Mouse (Mus musculus) v-Abl transformed pro-B cells (cell line): ENCODE results near the gene Ckm.

ENCODE experiments used
- in situ Hi-C, 2 experiments: fragments of 400-800 bp; cut with MboI; formaldehyde crosslinking; loops; one replicate each; pipeline ENCODE4 v1.15.1; 2025; ENCODE audit not compliant: unreplicated experiment in 2 of 2

Ckm gene

GRCm38 (mm10) chr7:19382166-19382541 lies 22.4 kb upstream of the Ckm start:
- in situ Hi-C loops: no loop called here

- in situ Hi-C loops: no loop called here
Observed at GRCm38 (mm10) chr7:19383708-19384107, 20.9 kb upstream of the Ckm start.

GRCm38 (mm10) chr7:19388699-19389413 lies 15.7 kb upstream of the Ckm start:
- in situ Hi-C loops: no loop called here

- in situ Hi-C loops: no loop called here
Observed at GRCm38 (mm10) chr7:19394484-19394883, 10.1 kb upstream of the Ckm start.

GRCm38 (mm10) chr7:19399496-19400280 lies 4.9 kb upstream of the Ckm start:
- in situ Hi-C loops: loop anchor here (10.0 kb wide), 3 partner anchors 395 to 475 kb away; partner anchors contain the start of genes Cblc (in 1 of the 2) and Ceacam16 (in 1 of the 2)

GRCm38 (mm10) chr7:19400946-19401345 lies 3.6 kb upstream of the Ckm start:
- in situ Hi-C loops: loop anchor here (10.0 kb wide), 3 partner anchors 394 to 474 kb away; partner anchors contain the start of genes Cblc (in 1 of the 2) and Ceacam16 (in 1 of the 2)

- in situ Hi-C loops: loop anchor here (10.0 kb wide), 3 partner anchors 392 to 472 kb away; partner anchors contain the start of genes Cblc (in 1 of the 2) and Ceacam16 (in 1 of the 2)
Observed at GRCm38 (mm10) chr7:19402535-19403112, 2.0 kb upstream of the Ckm start.

GRCm38 (mm10) chr7:19403731-19404296 lies 762 bp upstream of the Ckm start, which contains the start of gene Klc3:
Klc3 (minus strand) TSS chr7:19404104.
- in situ Hi-C loops: loop anchor here (10.0 kb wide), 3 partner anchors 391 to 471 kb away; partner anchors contain the start of genes Cblc (in 1 of the 2) and Ceacam16 (in 1 of the 2)

GRCm38 (mm10) chr7:19405417-19405816 lies 841 bp downstream of the Ckm start:
- in situ Hi-C loops: loop anchor here (10.0 kb wide), 3 partner anchors 389 to 469 kb away; partner anchors contain the start of genes Cblc (in 1 of the 2) and Ceacam16 (in 1 of the 2)

- in situ Hi-C loops: loop anchor here (10.0 kb wide), 3 partner anchors 385 to 465 kb away; partner anchors contain the start of genes Cblc (in 1 of the 2) and Ceacam16 (in 1 of the 2)
Observed at GRCm38 (mm10) chr7:19409753-19410152, 5.2 kb downstream of the Ckm start.

GRCm38 (mm10) chr7:19410766-19411344 lies 6.3 kb downstream of the Ckm start:
- in situ Hi-C loops: no loop called here

GRCm38 (mm10) chr7:19411783-19412182 lies 7.2 kb downstream of the Ckm start:
- in situ Hi-C loops: no loop called here

GRCm38 (mm10) chr7:19413525-19413924 lies 8.9 kb downstream of the Ckm start:
- in situ Hi-C loops: no loop called here

- in situ Hi-C loops: no loop called here
Observed at GRCm38 (mm10) chr7:19416590-19416989, 12.0 kb downstream of the Ckm start.

GRCm38 (mm10) chr7:19420121-19420520 lies 15.5 kb downstream of the Ckm start:
- in situ Hi-C loops: loop anchor here in 1 of 2 experiments (10.0 kb wide), 1 partner anchor 365 kb away; no protein-coding TSS in a partner anchor

GRCm38 (mm10) chr7:19420821-19421636 lies 16.5 kb downstream of the Ckm start:
- in situ Hi-C loops: loop anchor here in 1 of 2 experiments (10.0 kb wide), 1 partner anchor 364 kb away; no protein-coding TSS in a partner anchor

- in situ Hi-C loops: loop anchor here in 1 of 2 experiments (10.0 kb wide), 1 partner anchor 362 kb away; no protein-coding TSS in a partner anchor
Observed at GRCm38 (mm10) chr7:19423083-19423482, 18.5 kb downstream of the Ckm start.

GRCm38 (mm10) chr7:19424051-19424450 lies 19.5 kb downstream of the Ckm start:
- in situ Hi-C loops: loop anchor here in 1 of 2 experiments (10.0 kb wide), 1 partner anchor 361 kb away; no protein-coding TSS in a partner anchor

- in situ Hi-C loops: loop anchor here in 1 of 2 experiments (10.0 kb wide), 1 partner anchor 358 kb away; no protein-coding TSS in a partner anchor
Observed at GRCm38 (mm10) chr7:19426349-19426748, 21.8 kb downstream of the Ckm start.
